In genomic region chr19:33079959-33080358, GRCm38 (mm10) we compare ENCODE assay signal across 20 mouse cellular contexts.
DNase-seq lines count a peak whose midpoint lies in the region; ATAC-seq lines count a peak whose summit lies in the region.
"Had no signal": no experiment of that assay in that cellular context is flagged by ENCODE, and none has a peak within 500 bp of the region (broad histone marks: within the 10 kb centered on the region; RNA-seq: fewer than 3 reads in every experiment).

No protein-coding gene starts in this region.

- no peaks in the 10 kb centered on the region for H3K27me3 ChIP-seq in heart, embryonic 12.5 days (replicated peaks)
- H3K27me3 ChIP-seq in liver, embryonic 16.5 days (ENCODE audit: control insufficient read depth, insufficient read depth, low read depth, low read length) = no peaks in the 10 kb centered on the region
- H3K27me3 ChIP-seq in liver, embryonic 11.5 days (replicated peaks; ENCODE audit: control insufficient read depth, insufficient read depth, low read length) = no peaks in the 10 kb centered on the region
- H3K27me3 ChIP-seq: CH12.LX; forebrain, embryonic 12.5 days; limb, embryonic 13.5 days; stomach, embryonic 15.5 days had no signal

- H3K4me1 ChIP-seq in heart, embryonic 12.5 days (replicated peaks) = no peaks in the 10 kb centered on the region
- H3K4me1 ChIP-seq in liver, embryonic 16.5 days (ENCODE audit: control insufficient read depth, low read depth, low read length) = no peaks in the 10 kb centered on the region
- no peaks in the 10 kb centered on the region; the same call in none of the 2 replicates for H3K4me1 ChIP-seq in liver, embryonic 11.5 days (replicated peaks; ENCODE audit: control insufficient read depth, insufficient read depth, low read length)
- H3K4me1 ChIP-seq: forebrain, embryonic 12.5 days; hindbrain, embryonic 10.5 days; stomach, embryonic 15.5 days had no signal

- H3K27ac ChIP-seq in heart, embryonic 12.5 days (ENCODE audit: poor library complexity, severe bottlenecking) = no peak overlapping the region
- no peak overlapping the region for H3K27ac ChIP-seq in liver, embryonic 16.5 days (ENCODE audit: low read length)
- H3K27ac ChIP-seq in liver, embryonic 11.5 days (ENCODE audit: low read depth, low read length) = no peak overlapping the region
- H3K27ac ChIP-seq: embryonic facial prominence, embryonic 10.5 days; forebrain, embryonic 12.5 days; hindbrain, embryonic 10.5 days; limb, embryonic 13.5 days; stomach, embryonic 15.5 days had no signal

- peak; percentile 17 to 41 for DNase-seq in adrenal gland, adult (ENCODE audit: inconsistent age in 2 of 2, low spot score in 1 of 2)
- no peak for DNase-seq in adrenal gland, postnatal 25 days
- DNase-seq in heart, adult 8-10 months (ENCODE audit: low spot score) = peak; percentile 80
- DNase-seq in liver, embryonic 11.5 days (ENCODE audit: low spot score) = no peak
- peak; percentile 35 for DNase-seq in heart, postnatal 25 days (ENCODE audit: low spot score)
- DNase-seq in cerebellum, postnatal 10 days = no peak
- DNase-seq: cerebellum, adult 8-10 months; layer of hippocampus, postnatal 36 days; lung, embryonic 14.5 days; lung, postnatal 4 days; right cerebral cortex, postnatal 25 days had no signal

- H3K4me3 ChIP-seq in heart, embryonic 12.5 days = no peak overlapping the region
- no peak overlapping the region for H3K4me3 ChIP-seq in liver, embryonic 16.5 days (ENCODE audit: low read depth, low read length)
- H3K4me3 ChIP-seq in liver, embryonic 11.5 days (ENCODE audit: low read depth, low read length) = no peak overlapping the region
- H3K4me3 ChIP-seq: embryonic facial prominence, embryonic 10.5 days; forebrain, embryonic 12.5 days; hindbrain, embryonic 10.5 days; limb, embryonic 13.5 days; stomach, embryonic 15.5 days had no signal

- no peak for ATAC-seq in heart, embryonic 12.5 days (ENCODE audit: insufficient number of reproducible peaks, low FRiP score)
- ATAC-seq in liver, embryonic 16.5 days (ENCODE audit: low read depth) = peak; percentile 39; the same call in 1 of the 2 replicates
- no peak for ATAC-seq in liver, embryonic 11.5 days (replicated peaks; ENCODE audit: low FRiP score)
- ATAC-seq: midbrain, embryonic 16.5 days had no signal

- H3K9ac ChIP-seq in heart, embryonic 12.5 days = no peak overlapping the region
- H3K9ac ChIP-seq in liver, embryonic 16.5 days (ENCODE audit: low read depth, low read length) = no peak overlapping the region
- no peak overlapping the region for H3K9ac ChIP-seq in liver, embryonic 11.5 days (ENCODE audit: low read depth, low read length)
- H3K9ac ChIP-seq: forebrain, embryonic 12.5 days; limb, embryonic 13.5 days; lung, embryonic 14.5 days; stomach, embryonic 15.5 days had no signal

- intact Hi-C loops in heart, postnatal 25 days (cut with DNase I) = loop anchor here (5.0 to 10.0 kb wide), 2 partner anchors 32 to 325 kb away; partner anchors contain the start of gene Pten

- 71% methylated on average over 2 of the region's 2 CpGs for WGBS in heart, embryonic 12.5 days
- 57% methylated on average over 2 of the region's 2 CpGs for WGBS in liver, embryonic 16.5 days (ENCODE audit: insufficient replicate concordance)
- 65% methylated on average over 2 of the region's 2 CpGs for WGBS in liver, embryonic 11.5 days

- H3K36me3 ChIP-seq in heart, embryonic 12.5 days = no peaks in the 10 kb centered on the region
- H3K36me3 ChIP-seq in liver, embryonic 16.5 days (ENCODE audit: control insufficient read depth, insufficient read depth) = no peaks in the 10 kb centered on the region
- H3K36me3 ChIP-seq in liver, embryonic 11.5 days (ENCODE audit: control insufficient read depth, insufficient read depth, low read length) = no peaks in the 10 kb centered on the region
- H3K36me3 ChIP-seq: embryonic facial prominence, embryonic 10.5 days; forebrain, embryonic 12.5 days; hindbrain, embryonic 10.5 days; limb, embryonic 13.5 days; stomach, embryonic 15.5 days had no signal

- H3K4me2 ChIP-seq in heart, embryonic 12.5 days = no peak overlapping the region
- no peak overlapping the region for H3K4me2 ChIP-seq in liver, embryonic 16.5 days (ENCODE audit: low read depth, low read length)
- no peak overlapping the region for H3K4me2 ChIP-seq in liver, embryonic 11.5 days
- H3K4me2 ChIP-seq: forebrain, embryonic 12.5 days; limb, embryonic 13.5 days; lung, embryonic 14.5 days; stomach, embryonic 15.5 days had no signal

- no peaks in the 10 kb centered on the region for H3K9me3 ChIP-seq in heart, embryonic 12.5 days (replicated peaks)
- no peaks in the 10 kb centered on the region for H3K9me3 ChIP-seq in liver, embryonic 16.5 days (replicated peaks; ENCODE audit: control insufficient read depth, low read length)
- no peaks in the 10 kb centered on the region for H3K9me3 ChIP-seq in liver, embryonic 11.5 days (ENCODE audit: control insufficient read depth, low read length)
- H3K9me3 ChIP-seq: embryonic facial prominence, embryonic 10.5 days; forebrain, embryonic 12.5 days; hindbrain, embryonic 10.5 days; limb, embryonic 13.5 days; stomach, embryonic 15.5 days had no signal

Comparison
In these comparisons a context has a peak if more than half of its experiments do, and no peak if none do; other contexts are left out.
1. DNase-seq: peak in adrenal gland, adult (2 of 2), heart, adult 8-10 months (single experiment) and heart, postnatal 25 days (single experiment); none in adrenal gland, postnatal 25 days (single experiment), liver, embryonic 11.5 days (single experiment) and cerebellum, postnatal 10 days (0 of 2).